Mouse (Mus musculus) hindbrain, embryonic 16.5 days (tissue): ENCODE data around the gene Otog. TPM values are rescaled to one million over a fixed set of nuclear protein-coding genes. Genes with fewer than 3 reads are reported as not detected.

Experiments used
- ATAC-seq: fragments of 200-750 bp; cut with Nextera tagmentation; 2 replicates; pipeline ENCODE4 v1.8.0; 2017; ENCODE audit warnings: moderate TSS enrichment, moderate library complexity
- H3K27ac ChIP-seq: fragments of 300-500 bp; sonication (generic); 2 replicates; pipeline ENCODE4 v1.5.1; 2014; ENCODE audit warnings: low read depth, mild to moderate bottlenecking, control low read depth, low read length, moderate library complexity
- H3K27me3 ChIP-seq: fragments of 300-500 bp; sonication (generic); replicated peaks from 2 replicates; pipeline ENCODE4 v1.6.1; 2014; ENCODE audit warnings: low read length; ENCODE audit not compliant: control insufficient read depth, insufficient read depth
- H3K36me3 ChIP-seq: fragments of 300-500 bp; sonication (generic); 2 replicates; pipeline ENCODE4 v1.6.1; 2014; ENCODE audit warnings: mild to moderate bottlenecking, low read length, moderate library complexity, mixed read lengths; ENCODE audit not compliant: control insufficient read depth, insufficient read depth
- H3K4me1 ChIP-seq: fragments of 300-500 bp; sonication (generic); 2 replicates; pipeline ENCODE4 v1.6.1; 2014; ENCODE audit warnings: low read depth, low read length; ENCODE audit not compliant: control insufficient read depth, insufficient read depth
- H3K4me2 ChIP-seq: fragments of 300-500 bp; sonication (generic); 2 replicates; pipeline ENCODE4 v1.6.1; 2014; ENCODE audit warnings: mild to moderate bottlenecking, low read length, control low read depth, moderate library complexity
- H3K4me3 ChIP-seq: fragments of 300-500 bp; sonication (generic); 2 replicates; pipeline ENCODE4 v1.5.1; 2014; ENCODE audit warnings: mild to moderate bottlenecking, low read length, control low read depth, moderate library complexity
- H3K9ac ChIP-seq: fragments of 300-500 bp; sonication (generic); 2 replicates; pipeline ENCODE4 v1.6.1; 2014; ENCODE audit warnings: low read depth, mild to moderate bottlenecking, control low read depth, low read length, moderate library complexity
- H3K9me3 ChIP-seq: fragments of 300-500 bp; sonication (generic); 2 replicates; pipeline ENCODE4 v1.6.1; 2014; ENCODE audit warnings: mild to moderate bottlenecking, low read length, moderate library complexity; ENCODE audit not compliant: control insufficient read depth
- WGBS: fragments of 180-500 bp; shearing (Covaris S2); extraction: QIAGEN DNeasy Blood & Tissue Kit; methylation state at CpG from one replicate; pipeline ENCODE4 v1.1.7; 2014; 5-methylcytosine and 5-hydroxymethylcytosine counted together
- polyA plus RNA-seq: library from polyadenylated mRNA; unstranded; fragments of >200 nt; fragmentation: Nextera tagmentation; extraction: Ambion mirVana; gene quantifications from 2 replicates; pipeline ENCODE4 v1.2.1, GENCODE M21; 2015

Otog gene
- polyA plus RNA-seq, 1 experiment from 2014 or later, result 0.03 TPM

DNA sequence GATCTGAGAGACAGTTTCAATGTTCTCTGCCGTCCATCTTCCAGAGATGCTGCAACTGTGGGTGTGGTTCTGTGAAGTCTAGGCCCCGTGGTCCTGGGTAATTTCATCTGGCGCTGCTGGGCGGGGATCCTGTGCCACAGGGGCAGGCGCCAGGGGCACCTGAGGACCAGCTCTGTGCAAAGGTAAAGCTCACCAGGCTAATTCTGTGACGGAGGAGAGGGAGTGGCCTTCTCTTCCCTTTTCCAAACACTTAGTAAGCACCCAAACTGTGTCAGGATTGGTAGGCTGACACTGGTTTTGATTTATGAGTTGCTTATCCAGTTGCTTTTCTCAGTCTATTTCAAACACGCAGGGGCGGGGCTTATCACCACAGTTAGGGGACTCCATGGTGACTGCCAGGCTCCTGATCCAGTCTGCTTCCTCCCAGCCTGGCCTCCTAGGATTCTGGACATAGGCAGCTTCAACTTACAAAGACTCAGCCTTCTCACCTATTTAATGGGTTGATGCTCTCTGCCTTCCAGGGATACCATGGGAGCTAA lies 20.1 kb upstream of the Otog start:
- H3K36me3 ChIP-seq, result no peaks in the 10 kb centered on the region
- H3K9me3 ChIP-seq, result no peaks in the 10 kb centered on the region
- ATAC-seq, result no peak
- no peak overlapping the region for H3K27ac ChIP-seq
- H3K4me2 ChIP-seq, result no peak overlapping the region
- WGBS, result 69% methylated on average over 8 of the region's 8 CpGs
- no peak overlapping the region for H3K4me3 ChIP-seq
- no peaks in the 10 kb centered on the region for H3K27me3 ChIP-seq
- no peaks in the 10 kb centered on the region for H3K4me1 ChIP-seq
- H3K9ac ChIP-seq, result no peak overlapping the region

GRCm38 (mm10) chr7:46226253-46226652 lies 14.5 kb upstream of the Otog start:
- H3K27ac ChIP-seq, result no peak overlapping the region
- no peaks in the 10 kb centered on the region for H3K9me3 ChIP-seq
- H3K27me3 ChIP-seq, result no peaks in the 10 kb centered on the region
- H3K36me3 ChIP-seq, result no peaks in the 10 kb centered on the region
- no peak overlapping the region for H3K9ac ChIP-seq
- no peak overlapping the region for H3K4me3 ChIP-seq
- ATAC-seq, result no peak
- H3K4me2 ChIP-seq, result no peak overlapping the region
- 32% methylated on average over 7 of the region's 7 CpGs for WGBS
- H3K4me1 ChIP-seq, result 0 out of 2 replicates have a peak, but pooled peaks cover 4% of the 10 kb centered on the region

- H3K9me3 ChIP-seq, result no peaks in the 10 kb centered on the region
- no peak overlapping the region for H3K9ac ChIP-seq
- H3K4me3 ChIP-seq, result no peak overlapping the region
- ATAC-seq, result peak; percentile 15; the same call in 1 of the 2 replicates
- no peak overlapping the region for H3K4me2 ChIP-seq
- no peaks in the 10 kb centered on the region for H3K36me3 ChIP-seq
- WGBS, result 40% methylated on average over 4 of the region's 4 CpGs
- no peaks in the 10 kb centered on the region for H3K27me3 ChIP-seq
- no peak overlapping the region for H3K27ac ChIP-seq
- H3K4me1 ChIP-seq, result 0 out of 2 replicates have a peak, but pooled peaks cover 4% of the 10 kb centered on the region
Observed at GRCm38 (mm10) chr7:46226936-46227335, 13.9 kb upstream of the Otog start.

DNA sequence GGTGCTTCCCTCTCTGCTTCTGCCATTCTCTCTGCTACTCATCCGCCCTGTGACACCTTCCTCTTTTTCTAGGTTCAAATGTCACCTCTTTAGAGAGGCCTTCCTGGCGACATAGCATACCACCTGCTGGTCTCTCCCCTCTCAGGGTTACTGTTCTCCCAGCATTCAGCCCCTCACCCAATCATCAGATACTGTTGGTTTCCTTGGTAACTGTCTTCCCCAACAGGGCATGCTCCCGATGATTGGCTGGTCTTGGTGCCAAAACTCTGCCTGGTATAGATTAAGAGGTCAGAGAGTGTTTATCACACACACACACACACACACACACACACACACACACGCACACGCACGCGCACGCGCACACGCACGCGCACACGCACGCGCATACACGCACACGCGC lies 4.8 kb upstream of the Otog start:
- 51% methylated on average over 13 of the region's 18 CpGs for WGBS

DNA sequence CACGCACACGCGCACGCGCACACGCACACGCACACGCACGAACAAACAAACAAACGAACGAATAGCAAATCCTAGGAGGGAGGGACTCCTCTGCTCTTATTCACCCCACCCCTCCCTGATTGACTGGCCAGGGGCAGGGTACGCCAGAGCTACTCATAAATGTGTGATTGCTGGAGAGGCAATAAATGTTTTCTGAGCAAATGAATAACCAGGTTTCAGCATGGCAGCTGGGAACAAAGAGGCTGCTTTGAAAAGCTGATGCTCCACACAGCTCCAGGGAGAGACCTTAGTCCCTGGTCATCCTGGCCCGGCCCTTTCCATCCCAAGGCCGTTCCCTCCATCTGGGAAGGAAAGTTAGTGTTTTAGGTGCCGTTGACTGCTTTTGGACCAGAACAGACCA lies 4.4 kb upstream of the Otog start:
- Histone ChIP-seq H3K4me3 (no peak overlapping the region), H3K9me3 (no peaks in the 10 kb centered on the region), H3K27ac (peak overlapping the region; percentile 55; the same call in 1 of the 2 replicates), H3K4me2 (peak overlapping the region; percentile 5; the same call in 1 of the 2 replicates), H3K36me3 (no peaks in the 10 kb centered on the region), H3K9ac (no peak overlapping the region), H3K4me1 (peaks cover 8% of the 10 kb centered on the region; the same call in 1 of the 2 replicates), H3K27me3 (no peaks in the 10 kb centered on the region)
- 71% methylated on average over 15 of the region's 15 CpGs for WGBS
- peak; percentile 51; the same call in 1 of the 2 replicates for ATAC-seq

More for the DNA sequence above, 4.8 kb upstream of the Otog start:
- H3K27me3 ChIP-seq, result no peaks in the 10 kb centered on the region
- H3K4me1 ChIP-seq, result peaks cover 8% of the 10 kb centered on the region; the same call in 1 of the 2 replicates
- ATAC-seq, result peak; percentile 69
- H3K36me3 ChIP-seq, result no peaks in the 10 kb centered on the region
- H3K4me3 ChIP-seq, result no peak overlapping the region
- H3K27ac ChIP-seq, result 0 out of 2 replicates have a peak overlapping the region, but pooled peaks have one; percentile 19
- peak overlapping the region; percentile 5; the same call in 1 of the 2 replicates for H3K4me2 ChIP-seq
- H3K9ac ChIP-seq, result no peak overlapping the region
- no peaks in the 10 kb centered on the region for H3K9me3 ChIP-seq

DNA sequence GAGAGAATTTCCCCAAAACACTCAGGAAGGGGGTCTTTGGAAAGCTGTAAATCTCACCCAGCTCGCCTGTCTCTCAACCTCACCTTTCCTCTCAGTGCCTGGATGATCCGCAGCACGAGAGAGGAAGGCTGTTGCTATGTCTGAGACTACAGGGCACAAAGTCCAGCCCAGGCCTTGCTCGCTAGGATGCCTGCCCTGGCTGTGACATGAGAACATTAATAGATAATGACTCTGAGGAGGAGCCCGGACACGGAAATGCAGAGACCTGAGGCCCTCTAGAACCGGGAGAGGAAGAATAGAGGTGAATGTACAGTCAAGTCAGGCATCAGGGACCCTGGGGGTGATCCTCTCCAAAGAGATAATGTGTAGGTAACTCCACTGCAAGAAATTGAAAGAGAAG lies 3.6 kb upstream of the Otog start:
- no peaks in the 10 kb centered on the region for H3K9me3 ChIP-seq
- 75% methylated on average over 7 of the region's 7 CpGs for WGBS
- H3K36me3 ChIP-seq, result no peaks in the 10 kb centered on the region
- no peak overlapping the region for H3K4me3 ChIP-seq
- ATAC-seq, result no peak
- no peak overlapping the region for H3K9ac ChIP-seq
- no peaks in the 10 kb centered on the region for H3K27me3 ChIP-seq
- no peak overlapping the region for H3K4me2 ChIP-seq
- peaks cover 8% of the 10 kb centered on the region; the same call in 1 of the 2 replicates for H3K4me1 ChIP-seq
- H3K27ac ChIP-seq, result no peak overlapping the region

GRCm38 (mm10) chr7:46238346-46238745 lies 2.4 kb upstream of the Otog start, which contains the start of gene Ush1c:
Gene Ush1c (minus strand): TSS chr7:46238503.
- Histone ChIP-seq H3K9me3 (no peaks in the 10 kb centered on the region), H3K4me1 (peaks cover 8% of the 10 kb centered on the region; the same call in 1 of the 2 replicates), H3K27ac (no peak within 1 kb of the TSS), H3K36me3 (no peaks in the 10 kb centered on the region), H3K4me2 (no peak within 1 kb of the TSS), H3K9ac (no peak within 1 kb of the TSS), H3K27me3 (no peaks in the 10 kb centered on the region), H3K4me3 (no peak within 1 kb of the TSS)
- 33% methylated on average over 10 of the region's 10 CpGs for WGBS
- ATAC-seq, result no peak

GRCm38 (mm10) chr7:46240091-46240490 lies 696 bp upstream of the Otog start:
- H3K4me1 ChIP-seq, result peaks cover 8% of the 10 kb centered on the region; the same call in 1 of the 2 replicates
- H3K4me3 ChIP-seq, result no peak overlapping the region
- no peak for ATAC-seq
- no peaks in the 10 kb centered on the region for H3K9me3 ChIP-seq
- no peaks in the 10 kb centered on the region for H3K36me3 ChIP-seq
- WGBS, result 82% methylated on average over 4 of the region's 4 CpGs
- no peak overlapping the region for H3K9ac ChIP-seq
- H3K4me2 ChIP-seq, result no peak overlapping the region
- no peak overlapping the region for H3K27ac ChIP-seq
- no peaks in the 10 kb centered on the region for H3K27me3 ChIP-seq

DNA sequence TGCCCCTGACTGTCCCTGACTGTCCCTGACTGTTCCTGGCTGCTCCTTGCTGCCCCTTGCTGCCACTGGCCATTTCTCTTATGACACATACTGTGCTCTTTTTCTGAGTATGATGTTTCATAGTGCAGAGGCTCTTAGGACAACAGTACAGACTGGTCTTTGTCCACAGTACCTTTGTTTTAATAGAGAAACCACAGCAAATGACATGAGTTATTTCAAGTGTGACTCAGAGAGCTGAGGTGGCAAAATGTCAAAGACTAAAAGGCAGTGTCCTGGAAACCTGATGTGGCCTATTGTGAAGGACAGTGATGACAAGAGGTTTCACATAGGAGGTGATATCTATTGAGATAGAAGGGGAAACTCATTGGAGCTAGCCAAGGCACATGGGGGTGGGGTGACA lies 6.1 kb downstream of the Otog start:
- ATAC-seq, result no peak
- no peaks in the 10 kb centered on the region for H3K9me3 ChIP-seq
- no peak overlapping the region for H3K4me2 ChIP-seq
- no peak overlapping the region for H3K9ac ChIP-seq
- no peaks in the 10 kb centered on the region for H3K27me3 ChIP-seq
- H3K27ac ChIP-seq, result no peak overlapping the region
- no peaks in the 10 kb centered on the region for H3K36me3 ChIP-seq
- H3K4me1 ChIP-seq, result no peaks in the 10 kb centered on the region
- no peak overlapping the region for H3K4me3 ChIP-seq
